Mouse (Mus musculus): Measurements from ENCODE around the gene Sidt2.

DNA sequence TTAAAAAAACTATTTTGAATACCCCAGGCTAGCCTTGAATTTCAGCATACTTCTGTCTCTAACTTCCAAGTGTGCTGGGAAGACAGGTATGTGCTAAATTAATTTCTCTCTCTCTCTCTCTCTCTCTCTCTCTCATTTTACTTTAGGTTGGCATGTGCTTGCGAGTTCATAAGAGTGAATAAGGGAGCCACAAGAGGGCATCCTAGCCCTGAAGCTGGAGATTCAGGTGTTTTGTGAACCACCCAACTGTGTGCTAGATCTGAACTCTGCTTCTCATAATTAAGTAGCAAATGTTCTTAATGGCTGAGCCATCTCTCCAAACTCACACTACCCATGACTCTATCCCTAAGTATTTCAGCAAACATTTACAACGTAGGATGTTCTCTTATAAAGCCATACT, 21.8 kb upstream of the Sidt2 start:
- TF ChIP-seq EP300 (IDR thresholded peaks at IDR 0.05; ENCODE audit: low read depth) (no peak), CTCF (IDR thresholded peaks at IDR 0.05; ENCODE audit: low read depth) (peak; percentile 35; the same call in 1 of the 2 replicates)

Data from heart, postnatal 0 days (tissue).